Mouse (Mus musculus) liver, postnatal 0 days (tissue): ENCODE measurements around the gene Myadml2.

ENCODE experiments used
- CTCF ChIP-seq: sonication (generic); IDR thresholded peaks from 2 replicates; pipeline ENCODE4 v1.5.1; 2016; ENCODE audit warnings: antibody characterized with exemption, low read depth
- EP300 ChIP-seq: IDR thresholded peaks from 2 replicates; pipeline ENCODE4 v1.6.1; 2016; ENCODE audit warnings: antibody characterized with exemption, low read depth, mild to moderate bottlenecking

- no peak for TF ChIP-seq CTCF
- no peak for TF ChIP-seq EP300
These were observed 6.1 kb downstream of the Myadml2 start for GRCm38 (mm10) chr11:120641869-120642268.
